24 mouse cellular contexts compared by ENCODE assay signal in genomic region chr2:59970511-59970910, GRCm38 (mm10).
DNase-seq lines count a peak whose midpoint lies in the region; ATAC-seq and TF ChIP-seq lines count a peak whose summit lies in the region.
"Had no signal": no experiment of that assay in that cellular context is flagged by ENCODE, and none has a peak within 500 bp of the region (broad histone marks: within the 10 kb centered on the region; RNA-seq: fewer than 3 reads in every experiment).

No protein-coding gene starts in this region.

- H3K36me3 ChIP-seq in forebrain, embryonic 15.5 days: peaks cover 17% of the 10 kb centered on the region
- H3K36me3 ChIP-seq in forebrain, embryonic 12.5 days (replicated peaks): peaks cover 25% of the 10 kb centered on the region
- H3K36me3 ChIP-seq in hindbrain, postnatal 0 days (ENCODE audit: insufficient read depth, low read length): peaks cover 9% of the 10 kb centered on the region; the same call in 1 of the 2 replicates
- peaks cover 66% of the 10 kb centered on the region for H3K36me3 ChIP-seq in hindbrain, embryonic 10.5 days

- no peaks in the 10 kb centered on the region for H3K4me1 ChIP-seq in forebrain, embryonic 15.5 days
- peaks cover 3% of the 10 kb centered on the region; the same call in 1 of the 2 replicates for H3K4me1 ChIP-seq in forebrain, embryonic 12.5 days
- no peaks in the 10 kb centered on the region for H3K4me1 ChIP-seq in hindbrain, postnatal 0 days (ENCODE audit: insufficient read depth, low read length)
- no peaks in the 10 kb centered on the region for H3K4me1 ChIP-seq in hindbrain, embryonic 10.5 days (replicated peaks)
- H3K4me1 ChIP-seq: hindbrain, embryonic 12.5 days; stomach, embryonic 15.5 days had no signal

- peak; percentile 40; the same call in 1 of the 2 replicates for ATAC-seq in cerebellum, adult (ENCODE audit: insufficient number of reproducible peaks, low FRiP score, low TSS enrichment)
- peak; percentile 68; the same call in 1 of the 2 replicates for ATAC-seq in forebrain, embryonic 15.5 days (replicated peaks)
- ATAC-seq in forebrain, embryonic 12.5 days (ENCODE audit: low FRiP score): no peak
- peak; percentile 62 for ATAC-seq in hindbrain, postnatal 0 days
- ATAC-seq: activated CD4-positive, CD25-positive, alpha-beta regulatory T cell, adult 4 months; intestine, embryonic 16.5 days; midbrain, embryonic 13.5 days had no signal

- H3K9ac ChIP-seq in forebrain, embryonic 15.5 days (replicated peaks): no peak overlapping the region
- H3K9ac ChIP-seq in forebrain, embryonic 12.5 days: no peak overlapping the region
- H3K9ac ChIP-seq in hindbrain, postnatal 0 days (replicated peaks; ENCODE audit: low read length): no peak overlapping the region
- H3K9ac ChIP-seq: heart, embryonic 13.5 days; hindbrain, embryonic 12.5 days; liver, embryonic 13.5 days; midbrain, embryonic 13.5 days; neural tube, embryonic 13.5 days; stomach, embryonic 15.5 days had no signal

- no peak overlapping the region for H3K27ac ChIP-seq in forebrain, embryonic 15.5 days (replicated peaks)
- no peak overlapping the region for H3K27ac ChIP-seq in forebrain, embryonic 12.5 days
- H3K27ac ChIP-seq in hindbrain, postnatal 0 days: no peak overlapping the region
- no peak overlapping the region for H3K27ac ChIP-seq in hindbrain, embryonic 10.5 days
- H3K27ac ChIP-seq: heart, embryonic 13.5 days; hindbrain, embryonic 12.5 days; layer of hippocampus, adult 2 months; liver, embryonic 13.5 days; midbrain, embryonic 13.5 days; neural tube, embryonic 13.5 days; stomach, embryonic 15.5 days had no signal

- H3K4me2 ChIP-seq in forebrain, embryonic 15.5 days (replicated peaks): no peak overlapping the region
- no peak overlapping the region for H3K4me2 ChIP-seq in forebrain, embryonic 12.5 days
- no peak overlapping the region for H3K4me2 ChIP-seq in hindbrain, postnatal 0 days (ENCODE audit: low read depth, low read length)
- H3K4me2 ChIP-seq: heart, embryonic 13.5 days; hindbrain, embryonic 12.5 days; liver, embryonic 13.5 days; midbrain, embryonic 13.5 days; neural tube, embryonic 13.5 days; stomach, embryonic 15.5 days had no signal

- TF ChIP-seq CTCF in hindbrain, postnatal 0 days (IDR thresholded peaks at IDR 0.05; ENCODE audit: low read depth): no peak

- no peaks in the 10 kb centered on the region for H3K9me3 ChIP-seq in forebrain, embryonic 15.5 days
- no peaks in the 10 kb centered on the region for H3K9me3 ChIP-seq in forebrain, embryonic 12.5 days
- H3K9me3 ChIP-seq in hindbrain, postnatal 0 days (ENCODE audit: low read length): no peaks in the 10 kb centered on the region
- H3K9me3 ChIP-seq in hindbrain, embryonic 10.5 days: no peaks in the 10 kb centered on the region
- H3K9me3 ChIP-seq: heart, embryonic 13.5 days; hindbrain, embryonic 12.5 days; liver, embryonic 13.5 days; midbrain, embryonic 13.5 days; neural tube, embryonic 13.5 days; stomach, embryonic 15.5 days had no signal

- no peak for DNase-seq in cerebellum, postnatal 25 days
- DNase-seq in hindbrain, postnatal 0 days (ENCODE audit: low spot score): peak; percentile 60
- DNase-seq in hindbrain, embryonic 10.5 days (ENCODE audit: low spot score): no peak
- DNase-seq in retina, postnatal 1 day: peak; percentile 55
- DNase-seq: adrenal gland, adult 8-10 months; cerebellum, adult 9-10 months; heart, postnatal 14 days; kidney, adult 9 months; kidney, postnatal 25 days; liver, embryonic 13.5 days; lung, adult 2 months; lung, postnatal 14 days; thymus, postnatal 25 days had no signal

- H3K4me3 ChIP-seq in forebrain, embryonic 15.5 days: no peak overlapping the region
- no peak overlapping the region for H3K4me3 ChIP-seq in forebrain, embryonic 12.5 days (replicated peaks)
- H3K4me3 ChIP-seq in hindbrain, postnatal 0 days (ENCODE audit: low read length): no peak overlapping the region
- no peak overlapping the region for H3K4me3 ChIP-seq in hindbrain, embryonic 10.5 days
- H3K4me3 ChIP-seq: heart, embryonic 13.5 days; hindbrain, embryonic 12.5 days; layer of hippocampus, adult 2 months; liver, embryonic 13.5 days; midbrain, embryonic 13.5 days; neural tube, embryonic 13.5 days; stomach, embryonic 15.5 days had no signal

- WGBS in forebrain, embryonic 15.5 days: 58% methylated on average over 9 of the region's 9 CpGs
- 80% methylated on average over 9 of the region's 9 CpGs for WGBS in forebrain, embryonic 12.5 days
- WGBS in hindbrain, postnatal 0 days: 57% methylated on average over 9 of the region's 9 CpGs
- WGBS in hindbrain, embryonic 10.5 days: 88% methylated on average over 9 of the region's 9 CpGs

- no peaks in the 10 kb centered on the region for H3K27me3 ChIP-seq in forebrain, embryonic 15.5 days
- no peaks in the 10 kb centered on the region for H3K27me3 ChIP-seq in forebrain, embryonic 12.5 days
- no peaks in the 10 kb centered on the region for H3K27me3 ChIP-seq in hindbrain, postnatal 0 days (ENCODE audit: insufficient read depth, low read length)
- H3K27me3 ChIP-seq in hindbrain, embryonic 10.5 days (ENCODE audit: insufficient read depth, poor library complexity, severe bottlenecking): no peaks in the 10 kb centered on the region
- H3K27me3 ChIP-seq: heart, embryonic 13.5 days; hindbrain, embryonic 12.5 days; liver, embryonic 13.5 days; midbrain, embryonic 13.5 days; neural tube, embryonic 13.5 days; stomach, embryonic 15.5 days had no signal

Comparison
In these comparisons a context has a peak if more than half of its experiments do, and no peak if none do; other contexts are left out.
1. DNase-seq: peak in hindbrain, postnatal 0 days (single experiment) and retina, postnatal 1 day (single experiment); none in cerebellum, postnatal 25 days (0 of 2) and hindbrain, embryonic 10.5 days (single experiment).